ENCODE assay signal across 12 mouse cellular contexts in genomic region chr2:123532946-123533791, GRCm38 (mm10).
A peak's percentile ranks its signal among the peaks of the same experiment; 100 is the strongest.
DNase-seq lines count a peak whose midpoint lies in the region; ATAC-seq and TF ChIP-seq lines count a peak whose summit lies in the region.
"Had no signal": no experiment of that assay in that cellular context is flagged by ENCODE, and none has a peak within 500 bp of the region (broad histone marks: within the 10 kb centered on the region; RNA-seq: fewer than 3 reads in every experiment).

No protein-coding gene starts in this region.

- ATAC-seq in forebrain, embryonic 13.5 days: peak; percentile 90
- no peak for ATAC-seq in forebrain, embryonic 11.5 days (replicated peaks; ENCODE audit: low FRiP score)
- ATAC-seq: Patski had no signal

- H3K27ac ChIP-seq in forebrain, embryonic 13.5 days: peak overlapping the region; percentile 48
- no peak overlapping the region for H3K27ac ChIP-seq in forebrain, embryonic 11.5 days (ENCODE audit: low read depth, low read length)
- H3K27ac ChIP-seq in kidney, adult 2 months (ENCODE audit: insufficient read depth, low read depth, low read length): no peak overlapping the region
- H3K27ac ChIP-seq: liver, embryonic 14.5 days had no signal

- 0 out of 2 replicates have a peak overlapping the region, but pooled peaks have one; percentile 9 for H3K4me3 ChIP-seq in forebrain, embryonic 13.5 days
- no peak overlapping the region for H3K4me3 ChIP-seq in forebrain, embryonic 11.5 days (ENCODE audit: low read depth, low read length)
- no peak overlapping the region for H3K4me3 ChIP-seq in kidney, adult 2 months (ENCODE audit: insufficient read depth, low read depth, low read length)

- H3K9ac ChIP-seq in forebrain, embryonic 13.5 days: no peak overlapping the region; the same call in 1 of the 2 replicates
- no peak overlapping the region for H3K9ac ChIP-seq in forebrain, embryonic 11.5 days (ENCODE audit: low read length)
- H3K9ac ChIP-seq: liver, embryonic 14.5 days had no signal

- no peaks in the 10 kb centered on the region for H3K27me3 ChIP-seq in forebrain, embryonic 13.5 days
- H3K27me3 ChIP-seq in forebrain, embryonic 11.5 days (ENCODE audit: control insufficient read depth, insufficient read depth, low read length): no peaks in the 10 kb centered on the region
- H3K27me3 ChIP-seq in kidney, adult 2 months (replicated peaks; ENCODE audit: control insufficient read depth, insufficient read depth, low read length): no peaks in the 10 kb centered on the region; the same call in 1 of the 2 replicates
- H3K27me3 ChIP-seq: Patski had no signal

- no peak for TF ChIP-seq POLR2A in kidney, adult 2 months (IDR thresholded peaks at IDR 0.05; ENCODE audit: low read depth, low read length)

- H3K9me3 ChIP-seq in forebrain, embryonic 13.5 days (replicated peaks): no peaks in the 10 kb centered on the region
- no peaks in the 10 kb centered on the region for H3K9me3 ChIP-seq in forebrain, embryonic 11.5 days (ENCODE audit: control insufficient read depth, low read length)

- WGBS in forebrain, embryonic 13.5 days: 44% methylated on average over 9 of the region's 9 CpGs
- 79% methylated on average over 9 of the region's 9 CpGs for WGBS in forebrain, embryonic 11.5 days
- 78% methylated on average over 9 of the region's 9 CpGs for WGBS in kidney, adult 2 months

- no peaks in the 10 kb centered on the region for H3K36me3 ChIP-seq in forebrain, embryonic 13.5 days (ENCODE audit: poor library complexity, severe bottlenecking)
- H3K36me3 ChIP-seq in forebrain, embryonic 11.5 days (ENCODE audit: control insufficient read depth, insufficient read depth, low read length): no peaks in the 10 kb centered on the region
- no peaks in the 10 kb centered on the region for H3K36me3 ChIP-seq in kidney, adult 2 months (ENCODE audit: control insufficient read depth, insufficient read depth, low read length)

- peak overlapping the region; percentile 33 for H3K4me2 ChIP-seq in forebrain, embryonic 13.5 days
- H3K4me2 ChIP-seq in forebrain, embryonic 11.5 days (ENCODE audit: low read depth, low read length, severe bottlenecking): no peak overlapping the region

- H3K4me1 ChIP-seq in forebrain, embryonic 13.5 days: peaks cover 14% of the 10 kb centered on the region; the same call in 1 of the 2 replicates
- H3K4me1 ChIP-seq in forebrain, embryonic 11.5 days (replicated peaks; ENCODE audit: control insufficient read depth, insufficient read depth, low read length): no peaks in the 10 kb centered on the region
- no peaks in the 10 kb centered on the region for H3K4me1 ChIP-seq in kidney, adult 2 months (ENCODE audit: control insufficient read depth, insufficient read depth, low read length)

- no peak for TF ChIP-seq CTCF in kidney, adult 2 months (conservative IDR thresholded peaks at IDR 0.05; ENCODE audit: insufficient read depth, insufficient read length, low read depth, low read length)

- DNase-seq in forebrain, embryonic 11.5 days (ENCODE audit: low spot score): no peak
- DNase-seq in frontal cortex, adult 2 months (ENCODE audit: extremely low spot score in 1 of 2, low spot score in 1 of 2): peak; percentile 2 to 29
- DNase-seq in layer of hippocampus, adult 9-11 months: peak; percentile 26
- peak; percentile 46 for DNase-seq in retina, postnatal 1 day
- DNase-seq in heart, adult 18-20 months: no peak
- no peak for DNase-seq in urinary bladder, adult 18-20 months (ENCODE audit: low spot score in 2 of 2)
- no peak for DNase-seq in kidney, adult 2 months
- DNase-seq: heart, postnatal 36 days; kidney, postnatal 25 days had no signal

Comparison
In these comparisons a context has a peak if more than half of its experiments do, and no peak if none do; other contexts are left out.
1. DNase-seq: peak in frontal cortex, adult 2 months (2 of 2), layer of hippocampus, adult 9-11 months (single experiment) and retina, postnatal 1 day (single experiment); none in forebrain, embryonic 11.5 days (single experiment), heart, adult 18-20 months (0 of 2), urinary bladder, adult 18-20 months (0 of 2) and kidney, adult 2 months (single experiment).